Mouse (Mus musculus) G1E (cell line): ENCODE measurements at regions not wholly inside any gene's neighbourhood (a gene's known extent, or its start where the extent isn't known, plus 50 kb on each side); places are given as distances from the start of the nearest gene placed in this dataset.

ENCODE experiments used
- CTCF ChIP-seq: IDR thresholded peaks from 2 replicates; pipeline ENCODE4 v1.5.1; 2012; ENCODE audit warnings: low read depth, low read length, inconsistent platforms, mixed read lengths
- GATA2 ChIP-seq: IDR thresholded peaks from 2 replicates; pipeline ENCODE4 v1.6.1; 2012; ENCODE audit warnings: low read depth, low read length, inconsistent platforms, borderline replicate concordance
- TAL1 ChIP-seq: conservative IDR thresholded peaks from 2 replicates; pipeline ENCODE4 v1.6.1; 2012; ENCODE audit warnings: low read depth, low read length, inconsistent platforms, mixed read lengths

- TF ChIP-seq CTCF = no peak
- no peak for TF ChIP-seq GATA2
- no peak for TF ChIP-seq TAL1
Observed at GRCm38 (mm10) chr15:25036231-25036630, 377.3 kb downstream of the Basp1 start.
